Mouse (Mus musculus): ENCODE measurements around the gene Cnpy1.

DNA sequence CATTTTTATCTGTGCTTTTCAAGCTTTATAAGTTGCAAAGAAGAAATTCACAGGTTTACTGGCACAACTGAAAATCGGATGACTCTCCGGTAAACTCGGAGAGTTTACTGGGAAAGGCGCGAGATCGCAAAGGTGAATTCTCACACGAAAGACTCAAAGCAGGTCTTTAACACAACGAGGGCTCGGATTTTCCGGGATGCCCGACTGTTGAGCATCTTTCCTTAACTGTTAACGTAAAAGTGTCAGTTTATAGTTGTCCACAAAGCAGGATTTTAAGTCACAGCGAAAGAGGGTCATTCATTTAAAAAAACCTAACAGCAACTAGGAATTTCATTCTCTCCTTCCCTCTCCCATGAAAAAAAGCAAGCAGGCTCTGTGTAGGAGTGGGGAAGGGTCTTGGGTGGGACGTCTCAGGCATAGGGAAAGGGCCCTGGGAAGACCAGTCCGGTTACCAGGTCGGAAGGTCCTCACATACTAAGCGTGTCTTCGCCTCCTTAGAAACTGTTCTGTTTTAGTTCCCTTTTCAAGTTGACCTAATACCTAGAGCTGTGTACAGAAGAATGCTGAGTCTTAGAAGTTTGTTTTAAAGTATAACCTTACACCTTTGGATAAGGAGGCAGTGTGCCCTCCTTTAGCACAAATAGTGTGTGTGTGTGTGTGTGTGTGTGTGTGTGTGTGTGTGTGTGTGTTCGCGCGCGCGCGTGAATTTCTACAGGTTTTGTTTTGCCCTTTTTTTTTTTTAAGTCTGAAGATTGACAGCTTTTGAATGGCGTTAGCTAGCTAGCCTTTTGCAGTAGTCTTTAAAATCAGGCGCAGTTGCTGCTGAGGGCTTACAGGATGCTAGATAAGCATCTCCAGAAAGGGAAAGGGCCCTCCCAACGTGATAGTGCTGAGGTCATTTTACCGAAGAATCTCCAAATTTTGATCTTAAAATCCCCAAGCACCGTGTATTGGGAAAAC lies 34.7 kb downstream of the Cnpy1 start:
- TF ChIP-seq POLR2A (IDR thresholded peaks at IDR 0.05; ENCODE audit: control insufficient read depth in 1 of 2, insufficient read depth in 1 of 2, low read depth in 1 of 2, low read length in 2 of 2, poor library complexity in 1 of 2) (no peak), EP300 (IDR thresholded peaks at IDR 0.05; ENCODE audit: low read depth in 1 of 2, low read length in 2 of 2) (no peak), GATA1 (IDR thresholded peaks at IDR 0.05; ENCODE audit: low read depth, low read length) (no peak), CTCF (IDR thresholded peaks at IDR 0.05 in 2 of 3, conservative IDR thresholded peaks at IDR 0.05 in 1 of 3; ENCODE audit: control insufficient read depth in 1 of 3, insufficient read depth in 1 of 3, low read depth in 2 of 3, low read length in 3 of 3, poor library complexity in 1 of 3, severe bottlenecking in 1 of 3) (no peak), JUND (IDR thresholded peaks at IDR 0.05; ENCODE audit: low read depth, low read length) (no peak), RAD21 (IDR thresholded peaks at IDR 0.05; ENCODE audit: low read depth, low read length) (no peak), SMC3 (IDR thresholded peaks at IDR 0.05; ENCODE audit: low read depth, low read length) (no peak), ZNF384 (IDR thresholded peaks at IDR 0.05; ENCODE audit: low read depth, low read length) (no peak)
